Mouse (Mus musculus) lung, embryonic 16.5 days (tissue): ENCODE results near the gene Olfr827. TPM values are rescaled to one million over a fixed set of nuclear protein-coding genes. Genes with fewer than 3 reads are reported as not detected.

ENCODE experiments used
- ATAC-seq: fragments of 200-750 bp; cut with Nextera tagmentation; 2 replicates; pipeline ENCODE4 v1.8.0; 2017; ENCODE audit warnings: low read depth, mild to moderate bottlenecking, moderate library complexity
- H3K27ac ChIP-seq: fragments of 300-500 bp; sonication (generic); 2 replicates; pipeline ENCODE4 v1.5.1; 2014; ENCODE audit warnings: mild to moderate bottlenecking, control low read depth, low read length
- H3K27me3 ChIP-seq: fragments of 300-500 bp; sonication (generic); 2 replicates; pipeline ENCODE4 v1.6.1; 2014; ENCODE audit warnings: low read depth, low read length, mixed read lengths; ENCODE audit not compliant: control insufficient read depth, insufficient read depth
- H3K36me3 ChIP-seq: fragments of 300-500 bp; sonication (generic); 2 replicates; pipeline ENCODE4 v1.6.1; 2014; ENCODE audit warnings: low read length; ENCODE audit not compliant: control insufficient read depth, insufficient read depth
- H3K4me1 ChIP-seq: fragments of 300-500 bp; sonication (generic); replicated peaks from 2 replicates; pipeline ENCODE4 v1.6.1; 2014; ENCODE audit warnings: low read length, mixed read lengths; ENCODE audit not compliant: control insufficient read depth, insufficient read depth
- H3K4me2 ChIP-seq: fragments of 300-500 bp; sonication (generic); 2 replicates; pipeline ENCODE4 v1.6.1; 2014; ENCODE audit warnings: low read depth, low read length, control low read depth
- H3K4me3 ChIP-seq: fragments of 300-500 bp; sonication (generic); 2 replicates; pipeline ENCODE4 v1.5.1; 2014; ENCODE audit warnings: mild to moderate bottlenecking, low read length, control low read depth
- H3K9ac ChIP-seq: fragments of 300-500 bp; sonication (generic); 2 replicates; pipeline ENCODE4 v1.6.1; 2014; ENCODE audit warnings: low read length, control low read depth
- H3K9me3 ChIP-seq: fragments of 300-500 bp; sonication (generic); 2 replicates; pipeline ENCODE4 v1.6.1; 2016; ENCODE audit warnings: low read length; ENCODE audit not compliant: control insufficient read depth
- WGBS: fragments of 180-500 bp; shearing (Covaris S2); extraction: QIAGEN DNeasy Blood & Tissue Kit; methylation state at CpG from one replicate; pipeline ENCODE4 v1.1.7; 2014; 5-methylcytosine and 5-hydroxymethylcytosine counted together
- polyA plus RNA-seq: library from polyadenylated mRNA; unstranded; fragments of >200 nt; fragmentation: Nextera tagmentation; extraction: Ambion mirVana; gene quantifications from 2 replicates; pipeline ENCODE4 v1.2.1, GENCODE M21; 2015

The Olfr827 gene
- polyA plus RNA-seq = not detected in 2 replicates

GRCm38 (mm10) chr10:130214303-130214702, at the start of gene Olfr827:
Olfr827 (minus strand) TSS chr10:130214403.
- WGBS = 79% methylated on average over 1 of the region's 1 CpGs
- Histone ChIP-seq H3K27me3 (no peaks in the 10 kb centered on the region), H3K4me1 (no peaks in the 10 kb centered on the region), H3K27ac (no peak within 1 kb of the TSS), H3K9me3 (no peaks in the 10 kb centered on the region), H3K4me2 (no peak within 1 kb of the TSS), H3K9ac (no peak within 1 kb of the TSS), H3K4me3 (no peak within 1 kb of the TSS), H3K36me3 (no peaks in the 10 kb centered on the region)
- no peak for ATAC-seq

- H3K27me3 ChIP-seq = no peaks in the 10 kb centered on the region
- no peak overlapping the region for H3K4me2 ChIP-seq
- H3K4me3 ChIP-seq = no peak overlapping the region
- no peaks in the 10 kb centered on the region for H3K9me3 ChIP-seq
- no peak overlapping the region for H3K9ac ChIP-seq
- ATAC-seq = no peak
- no peak overlapping the region for H3K27ac ChIP-seq
- H3K4me1 ChIP-seq = no peaks in the 10 kb centered on the region
- no peaks in the 10 kb centered on the region for H3K36me3 ChIP-seq
- WGBS = 60% methylated on average over 4 of the region's 4 CpGs
Observed at GRCm38 (mm10) chr10:130263203-130263602, 49.0 kb upstream of the Olfr827 start.

GRCm38 (mm10) chr10:130259483-130259882, 45.3 kb upstream of the Olfr827 start:
- Histone ChIP-seq H3K4me2 (no peak overlapping the region), H3K27ac (no peak overlapping the region), H3K36me3 (no peaks in the 10 kb centered on the region), H3K4me1 (no peaks in the 10 kb centered on the region), H3K9me3 (no peaks in the 10 kb centered on the region), H3K4me3 (no peak overlapping the region), H3K9ac (no peak overlapping the region), H3K27me3 (no peaks in the 10 kb centered on the region)
- ATAC-seq = no peak
- 45% methylated on average over 1 of the region's 1 CpGs for WGBS

DNA sequence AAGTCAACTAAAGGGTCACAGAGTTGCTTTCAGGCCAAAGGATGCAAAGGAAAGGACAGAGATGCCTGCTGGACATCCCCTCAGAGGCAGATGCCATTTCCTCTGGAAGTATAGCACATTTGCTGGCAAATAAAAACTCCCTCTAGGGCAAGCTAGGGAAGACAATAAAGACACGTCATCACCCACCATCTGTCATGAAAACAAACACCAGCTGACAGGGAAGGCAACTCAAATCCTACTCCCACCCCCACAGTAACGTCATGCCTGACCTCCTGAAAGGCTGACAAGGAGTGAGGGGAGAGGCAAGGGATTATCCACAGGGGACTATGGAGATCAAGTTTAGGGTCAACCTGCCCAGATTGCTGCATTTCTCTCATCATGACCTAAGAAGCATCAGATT, 30.1 kb upstream of the Olfr827 start:
- no peaks in the 10 kb centered on the region for H3K9me3 ChIP-seq
- 8% methylated on average over 2 of the region's 2 CpGs for WGBS
- no peaks in the 10 kb centered on the region for H3K27me3 ChIP-seq

GRCm38 (mm10) chr10:130238318-130239209, 24.4 kb upstream of the Olfr827 start:
- WGBS = 56% methylated on average over 2 of the region's 2 CpGs
- no peak for ATAC-seq
- no peaks in the 10 kb centered on the region for H3K4me1 ChIP-seq
- H3K4me3 ChIP-seq = no peak overlapping the region
- no peaks in the 10 kb centered on the region for H3K27me3 ChIP-seq
- H3K27ac ChIP-seq = no peak overlapping the region
- H3K36me3 ChIP-seq = no peaks in the 10 kb centered on the region
- H3K9ac ChIP-seq = no peak overlapping the region
- no peaks in the 10 kb centered on the region for H3K9me3 ChIP-seq
- no peak overlapping the region for H3K4me2 ChIP-seq

More for the DNA sequence above, 30.1 kb upstream of the Olfr827 start:
- ATAC-seq = no peak
- no peaks in the 10 kb centered on the region for H3K36me3 ChIP-seq
- H3K4me2 ChIP-seq = no peak overlapping the region
- no peak overlapping the region for H3K27ac ChIP-seq
- H3K9ac ChIP-seq = no peak overlapping the region
- H3K4me1 ChIP-seq = no peaks in the 10 kb centered on the region
- no peak overlapping the region for H3K4me3 ChIP-seq

DNA sequence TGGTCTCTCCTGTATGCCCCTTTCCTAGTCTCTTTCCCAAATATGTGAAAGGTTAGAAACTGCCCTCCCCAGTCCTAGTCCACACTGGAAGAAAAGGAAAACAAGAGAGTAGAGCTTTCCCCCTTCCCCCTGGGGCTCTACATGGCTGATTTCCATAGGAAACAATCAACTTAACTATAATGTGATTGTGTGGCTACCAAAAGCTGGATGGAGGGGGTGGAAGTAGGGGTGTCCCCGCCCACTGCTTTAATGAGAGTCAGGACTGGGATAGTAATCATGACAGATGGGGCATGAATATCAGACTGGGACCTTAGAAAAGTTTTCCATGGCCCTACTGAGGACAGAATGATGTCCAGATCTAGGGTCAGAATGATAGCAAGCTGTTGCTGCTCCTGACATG, 20.4 kb upstream of the Olfr827 start:
- Histone ChIP-seq H3K4me1 (no peaks in the 10 kb centered on the region), H3K27me3 (no peaks in the 10 kb centered on the region), H3K36me3 (no peaks in the 10 kb centered on the region), H3K4me3 (no peak overlapping the region), H3K4me2 (no peak overlapping the region), H3K27ac (no peak overlapping the region), H3K9me3 (no peaks in the 10 kb centered on the region), H3K9ac (no peak overlapping the region)
- WGBS = 20% methylated on average over 1 of the region's 1 CpGs
- ATAC-seq = no peak

DNA sequence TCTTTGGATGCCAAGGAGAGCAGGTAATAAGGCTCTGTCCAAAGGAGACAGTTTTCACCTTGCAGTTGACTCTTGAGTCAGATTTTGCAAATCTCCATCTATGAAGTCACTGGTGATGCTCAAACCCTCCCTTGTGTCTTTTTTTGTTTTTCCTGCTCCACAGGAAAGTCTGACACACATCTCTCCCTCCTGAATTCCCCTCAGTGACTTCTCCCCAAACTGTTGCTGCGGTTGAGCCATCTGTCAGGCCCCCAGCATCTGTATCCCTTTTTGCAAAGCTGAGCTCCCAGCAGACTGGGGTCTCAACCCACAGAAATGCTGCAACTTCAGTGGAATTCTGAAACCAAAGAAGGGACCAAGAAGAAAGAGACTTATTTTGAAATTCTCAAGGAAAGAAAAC, 17.9 kb upstream of the Olfr827 start:
- H3K27ac ChIP-seq = no peak overlapping the region
- no peaks in the 10 kb centered on the region for H3K36me3 ChIP-seq
- no peaks in the 10 kb centered on the region for H3K4me1 ChIP-seq
- 70% methylated on average over 1 of the region's 1 CpGs for WGBS
- ATAC-seq = no peak
- no peaks in the 10 kb centered on the region for H3K9me3 ChIP-seq
- no peaks in the 10 kb centered on the region for H3K27me3 ChIP-seq
- no peak overlapping the region for H3K4me3 ChIP-seq
- no peak overlapping the region for H3K4me2 ChIP-seq
- H3K9ac ChIP-seq = no peak overlapping the region

DNA sequence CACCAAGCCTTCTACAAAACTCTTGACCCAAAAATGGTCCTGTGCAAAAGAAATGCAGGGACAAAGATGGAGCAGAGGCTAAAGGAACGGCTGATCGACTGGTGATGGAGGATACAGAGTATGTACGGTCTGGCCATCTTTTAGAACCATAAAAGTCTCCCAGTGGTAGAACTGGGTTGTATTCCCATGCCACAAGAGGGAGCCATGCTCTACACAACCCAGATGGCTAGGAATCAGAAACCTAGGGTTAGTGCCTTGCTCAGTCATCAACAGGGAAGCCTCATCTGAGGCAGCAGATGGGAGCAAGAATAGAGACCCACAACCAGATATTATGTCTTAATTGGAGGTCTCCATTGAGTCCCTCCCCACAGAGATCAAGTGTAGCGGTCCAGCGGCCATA, 15.4 kb upstream of the Olfr827 start:
- Histone ChIP-seq H3K4me2 (no peak overlapping the region), H3K36me3 (no peaks in the 10 kb centered on the region), H3K9me3 (no peaks in the 10 kb centered on the region), H3K9ac (no peak overlapping the region), H3K27me3 (no peaks in the 10 kb centered on the region), H3K4me3 (no peak overlapping the region), H3K27ac (no peak overlapping the region), H3K4me1 (no peaks in the 10 kb centered on the region)
- no peak for ATAC-seq
- 79% methylated on average over 5 of the region's 5 CpGs for WGBS

DNA sequence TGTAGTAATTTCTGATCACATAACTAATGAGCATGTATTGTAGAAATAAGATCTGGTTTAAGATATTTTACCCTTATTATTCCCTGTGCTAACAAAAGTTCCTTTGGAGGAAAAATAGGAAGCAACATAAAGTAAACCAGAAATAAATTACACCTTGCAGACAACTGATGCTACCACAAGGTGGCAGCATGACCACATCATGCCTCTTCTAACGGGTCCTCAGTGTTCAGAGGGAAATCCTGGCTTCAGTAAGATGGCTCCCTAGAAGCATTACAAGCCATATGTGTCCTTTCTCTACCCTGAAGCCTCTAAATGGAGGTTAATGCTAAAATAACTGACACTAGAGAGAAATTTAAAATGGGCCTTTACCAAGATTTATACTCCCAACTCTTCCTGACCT, 14.0 kb upstream of the Olfr827 start:
- no peaks in the 10 kb centered on the region for H3K36me3 ChIP-seq
- no peaks in the 10 kb centered on the region for H3K4me1 ChIP-seq
- no peaks in the 10 kb centered on the region for H3K9me3 ChIP-seq
- H3K27ac ChIP-seq = no peak overlapping the region
- H3K9ac ChIP-seq = no peak overlapping the region
- no peak for ATAC-seq
- no peak overlapping the region for H3K4me2 ChIP-seq
- WGBS = 0% methylated on average over 1 of the region's 1 CpGs
- H3K27me3 ChIP-seq = no peaks in the 10 kb centered on the region
- no peak overlapping the region for H3K4me3 ChIP-seq
